In the genomic region with DNA sequence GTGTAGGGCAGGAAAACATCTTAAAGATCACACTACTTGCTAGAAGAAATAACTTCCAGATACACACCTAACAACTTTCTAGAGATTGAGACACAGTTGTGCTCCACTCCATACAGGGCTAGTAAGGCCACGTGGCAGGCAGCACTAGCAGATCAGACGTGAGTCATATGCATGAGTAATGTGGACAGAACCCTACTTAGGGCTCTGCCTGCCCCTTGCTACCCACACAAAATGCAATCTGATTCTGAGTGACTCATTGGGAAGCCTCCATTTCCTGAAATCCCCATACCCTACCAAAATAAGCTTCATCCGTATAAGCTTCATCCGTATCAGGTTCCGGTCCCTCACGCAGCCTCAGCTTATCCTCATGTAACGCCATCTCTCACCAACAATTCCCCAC, we compare ENCODE assay signal across 13 mouse cellular contexts. TPM values are rescaled to one million over a fixed set of nuclear protein-coding genes. Genes with fewer than 3 reads are reported as not detected.
A peak's percentile ranks its signal among the peaks of the same experiment; 100 is the strongest.
DNase-seq lines count a peak whose midpoint lies in the region; ATAC-seq lines count a peak whose summit lies in the region.
"Had no signal": no experiment of that assay in that cellular context is flagged by ENCODE, and none has a peak within 500 bp of the region (broad histone marks: within the 10 kb centered on the region; RNA-seq: fewer than 3 reads in every experiment).

No protein-coding gene starts in this region.

- H3K4me2 ChIP-seq in intestine, embryonic 15.5 days (replicated peaks), result no peak overlapping the region
- H3K4me2 ChIP-seq: lung, embryonic 14.5 days had no signal

- H3K27me3 ChIP-seq in intestine, embryonic 15.5 days (replicated peaks), result no peaks in the 10 kb centered on the region

- H3K4me3 ChIP-seq in intestine, embryonic 15.5 days (replicated peaks), result no peak overlapping the region

- no peak overlapping the region for H3K9ac ChIP-seq in intestine, embryonic 15.5 days
- H3K9ac ChIP-seq: lung, embryonic 14.5 days had no signal

- no peaks in the 10 kb centered on the region for H3K36me3 ChIP-seq in intestine, embryonic 15.5 days

- ATAC-seq in intestine, embryonic 15.5 days, result peak; percentile 58; the same call in 1 of the 2 replicates

- peak; percentile 27 to 31 for DNase-seq in left cerebral cortex, adult 18-20 months (ENCODE audit: low spot score in 2 of 2)
- DNase-seq in left cerebral cortex, adult 9 months (ENCODE audit: low spot score in 2 of 2), result no peak
- peak; percentile 96 for DNase-seq in 416B (ENCODE audit: low read depth)
- DNase-seq in Muller cell, postnatal 12 days (ENCODE audit: inconsistent ontology term), result peak; percentile 72
- DNase-seq in thymus, adult 18-20 months, result no peak
- no peak for DNase-seq in layer of hippocampus, postnatal 10 days (ENCODE audit: low spot score in 2 of 2)
- DNase-seq: cerebellum, postnatal 14 days; gastrocnemius, postnatal 14 days; heart, postnatal 14 days; lung, embryonic 14.5 days; thymus, postnatal 14 days had no signal

- 83% methylated on average over 7 of the region's 7 CpGs for WGBS in intestine, embryonic 15.5 days

- no peak overlapping the region for H3K27ac ChIP-seq in intestine, embryonic 15.5 days

- no peaks in the 10 kb centered on the region for H3K4me1 ChIP-seq in intestine, embryonic 15.5 days (replicated peaks)

- H3K9me3 ChIP-seq in intestine, embryonic 15.5 days, result no peaks in the 10 kb centered on the region

RNA-seq across cellular contexts. Expression of a gene that starts 8.1 kb away (rescaled TPM):
- total RNA-seq in left cerebral cortex, adult 18-20 months (2021), result 10 to 100 TPM; 71.6 to 82.2 TPM
- polyA plus RNA-seq in intestine, embryonic 15.5 days (2015; fragmentation: Nextera tagmentation; extraction: Ambion mirVana), result 247 and 277 TPM in 2 replicates
- 10 to 100 TPM; 34.6 to 34.7 TPM for total RNA-seq in layer of hippocampus, postnatal 10 days (2021)

RNA-seq across cellular contexts. Expression of a gene that starts 8.1 kb away (rescaled TPM):
- total RNA-seq in left cerebral cortex, adult 18-20 months (2021), result not detected
- 1.8 and 2.2 TPM in 2 replicates for polyA plus RNA-seq in intestine, embryonic 15.5 days (2015; fragmentation: Nextera tagmentation; extraction: Ambion mirVana)
- total RNA-seq in layer of hippocampus, postnatal 10 days (2021), result under 1 TPM in 1 of 2 experiments, not detected in 1; 0.55 TPM
- total RNA-seq: left cerebral cortex, postnatal 36 days had no signal

RNA-seq across cellular contexts. Expression of a gene that starts 54.0 kb away (rescaled TPM):
- total RNA-seq in left cerebral cortex, adult 18-20 months (2021), result 10 to 100 TPM; 34.4 to 35.0 TPM
- 0.33 and 0.44 TPM in 2 replicates for polyA plus RNA-seq in intestine, embryonic 15.5 days (2015; fragmentation: Nextera tagmentation; extraction: Ambion mirVana)
- 1 to 10 TPM; 1.2 to 1.9 TPM for total RNA-seq in layer of hippocampus, postnatal 10 days (2021)
- total RNA-seq: heart, postnatal 14 days had no signal

Comparison
In these comparisons a context has a peak if more than half of its experiments do, and no peak if none do; other contexts are left out.
1. DNase-seq: peak in left cerebral cortex, adult 18-20 months (2 of 2), 416B (single experiment) and Muller cell, postnatal 12 days (single experiment); none in left cerebral cortex, adult 9 months (0 of 2), thymus, adult 18-20 months (0 of 2) and layer of hippocampus, postnatal 10 days (0 of 2).
2. RNA of a gene that starts 54.0 kb away (total RNA-seq): 34.4 to 35.0 TPM in left cerebral cortex, adult 18-20 months; 1.2 to 1.9 TPM in layer of hippocampus, postnatal 10 days; every median in the first group is over 10 times any median in the second.